ENCODE assay signal across 11 mouse cellular contexts in genomic region chr13:93440167-93440566, GRCm38 (mm10). TPM values are rescaled to one million over a fixed set of nuclear protein-coding genes. Genes with fewer than 3 reads are reported as not detected.
A peak's percentile ranks its signal among the peaks of the same experiment; 100 is the strongest.
DNase-seq lines count a peak whose midpoint lies in the region; ATAC-seq lines count a peak whose summit lies in the region.
"Had no signal": no experiment of that assay in that cellular context is flagged by ENCODE, and none has a peak within 500 bp of the region (broad histone marks: within the 10 kb centered on the region; RNA-seq: fewer than 3 reads in every experiment).

No protein-coding gene starts in this region.

- peaks cover 18% of the 10 kb centered on the region; the same call in 1 of the 2 replicates for H3K36me3 ChIP-seq in kidney, embryonic 16.5 days (ENCODE audit: insufficient read depth, low read length)
- peaks cover 44% of the 10 kb centered on the region for H3K36me3 ChIP-seq in forebrain, embryonic 12.5 days (replicated peaks)
- peaks cover 5% of the 10 kb centered on the region for H3K36me3 ChIP-seq in hindbrain, embryonic 16.5 days (ENCODE audit: control insufficient read depth, insufficient read depth, low read length)
- peaks cover 22% of the 10 kb centered on the region for H3K36me3 ChIP-seq in neural tube, embryonic 14.5 days (ENCODE audit: control insufficient read depth, insufficient read depth, low read length)

- no peaks in the 10 kb centered on the region for H3K9me3 ChIP-seq in kidney, embryonic 16.5 days (ENCODE audit: low read length)
- no peaks in the 10 kb centered on the region for H3K9me3 ChIP-seq in forebrain, embryonic 12.5 days
- no peaks in the 10 kb centered on the region for H3K9me3 ChIP-seq in hindbrain, embryonic 16.5 days (ENCODE audit: control insufficient read depth, low read length)
- H3K9me3 ChIP-seq in neural tube, embryonic 14.5 days (ENCODE audit: control insufficient read depth, low read length), result no peaks in the 10 kb centered on the region

- H3K4me3 ChIP-seq in kidney, embryonic 16.5 days (ENCODE audit: low read length), result no peak overlapping the region
- no peak overlapping the region for H3K4me3 ChIP-seq in forebrain, embryonic 12.5 days (replicated peaks)
- no peak overlapping the region for H3K4me3 ChIP-seq in hindbrain, embryonic 16.5 days (ENCODE audit: low read length)
- H3K4me3 ChIP-seq in neural tube, embryonic 14.5 days (ENCODE audit: low read depth, low read length), result no peak overlapping the region

- H3K4me2 ChIP-seq in kidney, embryonic 16.5 days (replicated peaks; ENCODE audit: low read depth, low read length), result no peak overlapping the region
- H3K4me2 ChIP-seq in forebrain, embryonic 12.5 days, result no peak overlapping the region
- H3K4me2 ChIP-seq in hindbrain, embryonic 16.5 days (ENCODE audit: low read length), result no peak overlapping the region
- no peak overlapping the region for H3K4me2 ChIP-seq in neural tube, embryonic 14.5 days (ENCODE audit: low read depth, low read length)

- no peaks in the 10 kb centered on the region for H3K27me3 ChIP-seq in kidney, embryonic 16.5 days (ENCODE audit: insufficient read depth, low read length)
- H3K27me3 ChIP-seq in forebrain, embryonic 12.5 days, result no peaks in the 10 kb centered on the region
- H3K27me3 ChIP-seq in hindbrain, embryonic 16.5 days (replicated peaks; ENCODE audit: control insufficient read depth, insufficient read depth, low read length), result no peaks in the 10 kb centered on the region
- H3K27me3 ChIP-seq in neural tube, embryonic 14.5 days (ENCODE audit: control insufficient read depth, insufficient read depth, low read length), result no peaks in the 10 kb centered on the region

- no peak overlapping the region for H3K27ac ChIP-seq in kidney, embryonic 16.5 days (ENCODE audit: low read length)
- no peak overlapping the region for H3K27ac ChIP-seq in forebrain, embryonic 12.5 days
- H3K27ac ChIP-seq in hindbrain, embryonic 16.5 days (ENCODE audit: low read depth, low read length), result no peak overlapping the region
- no peak overlapping the region for H3K27ac ChIP-seq in neural tube, embryonic 14.5 days (ENCODE audit: low read depth, low read length)

- ATAC-seq in kidney, embryonic 16.5 days (ENCODE audit: low FRiP score, low TSS enrichment), result peak; percentile 81
- peak; percentile 61; the same call in 1 of the 2 replicates for ATAC-seq in forebrain, embryonic 12.5 days (ENCODE audit: low FRiP score)
- ATAC-seq in hindbrain, embryonic 16.5 days, result peak; percentile 60; the same call in 1 of the 2 replicates
- peak; percentile 75; the same call in 1 of the 2 replicates for ATAC-seq in neural tube, embryonic 14.5 days (ENCODE audit: low read depth)

- 40% methylated on average over 3 of the region's 3 CpGs for WGBS in kidney, embryonic 16.5 days
- 90% methylated on average over 3 of the region's 3 CpGs for WGBS in forebrain, embryonic 12.5 days
- 94% methylated on average over 3 of the region's 3 CpGs for WGBS in hindbrain, embryonic 16.5 days
- 87% methylated on average over 3 of the region's 3 CpGs for WGBS in neural tube, embryonic 14.5 days

- no peak overlapping the region for H3K9ac ChIP-seq in kidney, embryonic 16.5 days (replicated peaks; ENCODE audit: low read length)
- no peak overlapping the region for H3K9ac ChIP-seq in forebrain, embryonic 12.5 days
- H3K9ac ChIP-seq in hindbrain, embryonic 16.5 days (ENCODE audit: low read depth, low read length), result no peak overlapping the region
- no peak overlapping the region for H3K9ac ChIP-seq in neural tube, embryonic 14.5 days (replicated peaks; ENCODE audit: low read depth, low read length)

- H3K4me1 ChIP-seq in kidney, embryonic 16.5 days (ENCODE audit: insufficient read depth, low read length), result no peaks in the 10 kb centered on the region
- no peaks in the 10 kb centered on the region for H3K4me1 ChIP-seq in forebrain, embryonic 12.5 days
- H3K4me1 ChIP-seq in hindbrain, embryonic 16.5 days (ENCODE audit: control insufficient read depth, insufficient read depth, low read depth, low read length), result no peaks in the 10 kb centered on the region
- H3K4me1 ChIP-seq in neural tube, embryonic 14.5 days (ENCODE audit: control insufficient read depth, insufficient read depth, low read length), result no peaks in the 10 kb centered on the region

- no peak for DNase-seq in kidney, adult 11 months
- DNase-seq in adrenal gland, adult 8-10 months, result no peak
- DNase-seq in embryo, embryonic 10 days (ENCODE audit: low spot score), result no peak
- DNase-seq: layer of hippocampus, adult 9-11 months; lung, adult 18-20 months; right cerebral cortex, postnatal 4 days; thymus, adult 18-20 months had no signal

RNA-seq across cellular contexts. Expression of gene Jmy, which starts 59.4 kb away (rescaled TPM):
- 3.2 and 3.7 TPM in 2 replicates for polyA plus RNA-seq in kidney, embryonic 16.5 days (2015; fragmentation: Nextera tagmentation; extraction: Ambion mirVana)
- 4.0 and 8.0 TPM in 2 replicates for polyA plus RNA-seq in forebrain, embryonic 12.5 days (2016; fragmentation: Nextera tagmentation; extraction: Ambion mirVana)
- 3.3 and 3.6 TPM in 2 replicates for polyA plus RNA-seq in hindbrain, embryonic 16.5 days (2015; fragmentation: Nextera tagmentation; extraction: Ambion mirVana)
- polyA plus RNA-seq in neural tube, embryonic 14.5 days (2014; fragmentation: Nextera tagmentation; extraction: Ambion mirVana), result 6.9 and 9.9 TPM in 2 replicates
- 10 to 100 TPM; 49.5 to 64.5 (median 54.5) TPM for total RNA-seq in adrenal gland, adult 8-10 months (2022)
